Mouse (Mus musculus): ENCODE measurements around the gene Obox6. TPM values are rescaled to one million over a fixed set of nuclear protein-coding genes. Genes with fewer than 3 reads are reported as not detected.

Gene Obox6
- not detected in 2 replicates for polyA plus RNA-seq (2016; fragmentation: Nextera tagmentation; extraction: Ambion mirVana)

DNA sequence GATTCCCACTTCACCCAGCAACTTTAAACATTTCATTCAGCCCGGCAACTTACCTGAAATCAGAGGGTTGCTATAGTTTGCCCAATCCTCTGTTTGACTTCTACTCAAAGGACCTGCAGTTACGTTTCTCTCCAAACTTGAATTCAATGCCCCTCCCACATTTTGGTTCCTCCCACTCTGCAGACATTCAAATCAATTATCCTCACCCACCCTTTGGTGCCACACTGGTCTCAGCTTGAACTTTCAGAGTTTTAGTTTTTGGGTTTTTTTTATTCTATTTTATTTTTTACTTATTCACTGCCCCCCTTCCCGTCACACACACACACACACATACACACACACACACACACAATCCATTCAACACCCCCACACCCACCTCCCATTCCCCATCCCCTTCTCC lies at the start of gene Obox6:
Gene Obox6 (minus strand): TSS at position 101 of the 400 bp plus-strand sequence.
- no peak within 1 kb of the TSS for H3K27ac ChIP-seq
- no peak within 1 kb of the TSS for H3K4me3 ChIP-seq
- WGBS: 86% methylated on average over 3 of the region's 3 CpGs
- no peaks in the 10 kb centered on the region for H3K4me1 ChIP-seq
- H3K9me3 ChIP-seq: peaks cover 15% of the 10 kb centered on the region; the same call in 1 of the 2 replicates
- H3K27me3 ChIP-seq (ENCODE audit: insufficient read depth, poor library complexity, severe bottlenecking): no peaks in the 10 kb centered on the region
- no peak for DNase-seq (ENCODE audit: low spot score)
- no peaks in the 10 kb centered on the region for H3K36me3 ChIP-seq

DNA sequence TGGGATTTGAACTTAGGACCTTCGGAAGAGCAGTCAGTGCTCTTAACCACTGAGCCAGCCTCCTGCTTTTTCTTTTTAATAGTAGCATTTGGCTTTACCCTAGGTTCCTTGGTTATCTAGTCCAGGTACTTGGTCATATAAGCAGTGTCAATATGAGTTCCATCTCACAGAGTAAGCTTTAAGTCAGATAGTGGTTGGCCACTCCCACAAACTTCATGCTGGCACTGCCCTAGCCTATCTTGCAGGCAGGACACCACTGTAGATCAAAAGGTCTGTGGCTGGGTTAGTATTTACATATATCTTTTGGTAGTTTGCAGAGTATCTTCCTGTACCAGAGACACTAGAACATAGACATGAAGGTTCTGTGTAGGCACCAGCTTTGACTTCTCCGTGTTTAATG lies 44.6 kb upstream of the Obox6 start:
- no peaks in the 10 kb centered on the region for H3K4me1 ChIP-seq
- no peaks in the 10 kb centered on the region for H3K27me3 ChIP-seq (ENCODE audit: insufficient read depth, poor library complexity, severe bottlenecking)
- no peak overlapping the region for H3K4me3 ChIP-seq
- no peak overlapping the region for H3K27ac ChIP-seq
- no peak for DNase-seq (ENCODE audit: low spot score)
- H3K36me3 ChIP-seq: no peaks in the 10 kb centered on the region
- H3K9me3 ChIP-seq: no peaks in the 10 kb centered on the region
- 86% methylated on average over 2 of the region's 2 CpGs for WGBS

DNA sequence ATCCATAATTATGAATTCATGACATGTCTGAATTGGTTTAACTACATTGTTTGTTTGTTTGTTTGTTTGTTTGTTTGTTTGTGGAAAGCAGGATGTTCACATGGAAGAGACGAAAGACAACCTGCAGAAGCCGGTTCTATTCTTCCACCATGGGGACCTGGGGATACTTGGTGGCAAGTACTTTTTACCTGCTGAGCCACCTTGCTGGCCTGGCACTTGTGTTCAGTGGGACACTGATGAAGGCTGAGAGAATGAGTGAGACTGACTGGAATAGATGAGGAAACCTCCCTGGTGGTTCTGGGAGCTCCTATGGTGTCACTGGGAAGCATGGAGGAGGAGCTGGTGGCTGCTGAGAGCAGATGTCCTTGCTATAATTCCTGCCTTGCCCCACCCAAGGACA lies 42.8 kb upstream of the Obox6 start, which contains the start of gene Crxos:
Gene Crxos (plus strand): TSS at position 301 of the 400 bp plus-strand sequence.
- no peaks in the 10 kb centered on the region for H3K27me3 ChIP-seq (ENCODE audit: insufficient read depth, poor library complexity, severe bottlenecking)
- H3K4me3 ChIP-seq: no peak within 1 kb of the TSS
- no peaks in the 10 kb centered on the region for H3K4me1 ChIP-seq
- H3K36me3 ChIP-seq: no peaks in the 10 kb centered on the region
- DNase-seq (ENCODE audit: low spot score): no peak
- H3K9me3 ChIP-seq: no peaks in the 10 kb centered on the region
- 85% methylated on average over 2 of the region's 2 CpGs for WGBS
- no peak within 1 kb of the TSS for H3K27ac ChIP-seq

DNA sequence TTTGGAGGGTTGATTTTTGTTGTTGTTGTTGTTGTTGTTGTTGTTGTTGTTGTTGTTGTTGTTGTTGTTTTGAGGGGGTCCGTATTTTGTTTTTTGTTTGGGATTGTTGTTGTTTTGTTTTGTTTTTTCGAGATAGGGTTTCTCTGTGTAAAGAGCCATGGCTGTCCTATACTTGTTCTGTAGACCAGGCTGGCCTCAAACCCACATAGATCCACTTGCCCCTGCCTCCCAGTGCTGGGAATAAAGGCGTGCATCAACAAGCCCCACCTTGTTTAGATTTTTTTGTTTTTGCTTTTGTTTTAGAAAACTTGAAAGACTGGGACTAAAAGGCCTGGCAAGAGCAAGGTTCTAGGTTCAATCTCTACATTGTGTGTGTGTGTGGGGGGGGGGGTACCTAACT lies 42.4 kb upstream of the Obox6 start:
- Histone ChIP-seq H3K27me3 (ENCODE audit: insufficient read depth, poor library complexity, severe bottlenecking) (no peaks in the 10 kb centered on the region), H3K36me3 (no peaks in the 10 kb centered on the region), H3K4me3 (no peak overlapping the region), H3K9me3 (no peaks in the 10 kb centered on the region), H3K27ac (no peak overlapping the region), H3K4me1 (no peaks in the 10 kb centered on the region)
- no peak for DNase-seq (ENCODE audit: low spot score)
- WGBS: 59% methylated on average over 3 of the region's 3 CpGs

DNA sequence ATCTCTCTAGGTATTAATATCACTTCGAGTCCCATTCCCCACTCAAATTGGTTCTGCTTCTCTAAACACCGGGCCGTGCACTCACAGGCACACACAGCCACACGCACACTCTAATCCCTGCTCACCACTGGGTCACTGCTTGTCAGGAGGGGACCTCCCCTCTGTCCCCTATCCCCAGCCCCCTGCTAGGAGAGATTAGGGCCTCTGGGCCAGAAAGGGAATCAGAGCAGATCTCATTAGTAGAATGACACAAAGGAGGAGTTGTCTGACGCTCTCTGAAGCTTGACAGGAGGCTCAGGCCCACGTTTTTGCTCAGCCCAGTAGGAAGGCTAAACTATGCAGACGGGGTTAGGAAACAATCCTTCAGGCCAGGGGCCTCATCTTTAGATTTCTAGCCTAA lies 41.9 kb upstream of the Obox6 start:
- no peaks in the 10 kb centered on the region for H3K9me3 ChIP-seq
- H3K27me3 ChIP-seq (ENCODE audit: insufficient read depth, poor library complexity, severe bottlenecking): no peaks in the 10 kb centered on the region
- no peaks in the 10 kb centered on the region for H3K4me1 ChIP-seq
- DNase-seq (ENCODE audit: low spot score): no peak
- WGBS: 9% methylated on average over 7 of the region's 7 CpGs
- no peak overlapping the region for H3K4me3 ChIP-seq
- H3K36me3 ChIP-seq: no peaks in the 10 kb centered on the region
- H3K27ac ChIP-seq: no peak overlapping the region

GRCm38 (mm10) chr7:15879756-15880155 lies 40.3 kb upstream of the Obox6 start, which contains the start of gene Crx:
Gene Crx, minus strand, starts transcription at chr7:15879968.
- H3K27ac ChIP-seq: no peak within 1 kb of the TSS
- H3K36me3 ChIP-seq: no peaks in the 10 kb centered on the region
- H3K4me3 ChIP-seq: no peak within 1 kb of the TSS
- WGBS: 23% methylated on average over 4 of the region's 4 CpGs
- DNase-seq (ENCODE audit: low spot score): no peak
- H3K9me3 ChIP-seq: no peaks in the 10 kb centered on the region
- no peaks in the 10 kb centered on the region for H3K4me1 ChIP-seq
- no peaks in the 10 kb centered on the region for H3K27me3 ChIP-seq (ENCODE audit: insufficient read depth, poor library complexity, severe bottlenecking)

GRCm38 (mm10) chr7:15864104-15864503 lies 24.6 kb upstream of the Obox6 start:
- Histone ChIP-seq H3K27ac (no peak overlapping the region), H3K4me3 (no peak overlapping the region), H3K27me3 (ENCODE audit: insufficient read depth, poor library complexity, severe bottlenecking) (no peaks in the 10 kb centered on the region), H3K36me3 (no peaks in the 10 kb centered on the region), H3K4me1 (no peaks in the 10 kb centered on the region), H3K9me3 (no peaks in the 10 kb centered on the region)
- no peak for DNase-seq (ENCODE audit: low spot score)
- WGBS: 72% methylated on average over 4 of the region's 4 CpGs

- Histone ChIP-seq H3K9me3 (no peaks in the 10 kb centered on the region), H3K4me1 (no peaks in the 10 kb centered on the region), H3K36me3 (no peaks in the 10 kb centered on the region), H3K4me3 (no peak overlapping the region), H3K27ac (no peak overlapping the region), H3K27me3 (ENCODE audit: insufficient read depth, poor library complexity, severe bottlenecking) (no peaks in the 10 kb centered on the region)
- WGBS: 30% methylated on average over 2 of the region's 2 CpGs
- no peak for DNase-seq (ENCODE audit: low spot score)
Observed at GRCm38 (mm10) chr7:15859657-15860056, 20.2 kb upstream of the Obox6 start.

Other genes starting within 250 kb of the Obox6 start
- gene Obox3, start 199.8 kb downstream of the Obox6 start, polyA plus RNA-seq (2016; fragmentation: Nextera tagmentation; extraction: Ambion mirVana): not detected in 2 replicates
- gene Obox5, start 89.5 kb downstream of the Obox6 start, polyA plus RNA-seq (2016; fragmentation: Nextera tagmentation; extraction: Ambion mirVana): not detected in 2 replicates
- not detected in 2 replicates for gene Crx, start 40.3 kb upstream of the Obox6 start, polyA plus RNA-seq (2016; fragmentation: Nextera tagmentation; extraction: Ambion mirVana)
- gene Crxos, start 42.9 kb upstream of the Obox6 start, polyA plus RNA-seq (2016; fragmentation: Nextera tagmentation; extraction: Ambion mirVana): not detected in 2 replicates
- gene Selenow, start 82.7 kb upstream of the Obox6 start, polyA plus RNA-seq (2016; fragmentation: Nextera tagmentation; extraction: Ambion mirVana): 750 and 752 TPM in 2 replicates
- 136 and 152 TPM in 2 replicates for gene Nop53, start 106.4 kb upstream of the Obox6 start, polyA plus RNA-seq (2016; fragmentation: Nextera tagmentation; extraction: Ambion mirVana)
- 22.1 and 26.2 TPM in 2 replicates for gene Ehd2, start 127.9 kb upstream of the Obox6 start, polyA plus RNA-seq (2016; fragmentation: Nextera tagmentation; extraction: Ambion mirVana)
- gene Bicra, start 208.2 kb upstream of the Obox6 start, polyA plus RNA-seq (2016; fragmentation: Nextera tagmentation; extraction: Ambion mirVana): 5.8 and 7.4 TPM in 2 replicates
- not detected in 2 replicates for gene Zfp541, start 222.1 kb upstream of the Obox6 start, polyA plus RNA-seq (2016; fragmentation: Nextera tagmentation; extraction: Ambion mirVana)

Measured in heart, embryonic 10.5 days (tissue).